Mouse (Mus musculus) urinary bladder, postnatal 10 days (tissue): Measurements from ENCODE around the gene Cd70.

Source experiments
- DNase-seq: peaks from one replicate; pipeline ENCODE4 v3.0.0; 2022; ENCODE audit warnings: low spot score

The Cd70 gene

GRCm38 (mm10) chr17:57148994-57149803 is at the start of gene Cd70:
Gene Cd70, minus strand, starts transcription at chr17:57149777.
- DNase-seq: no peak

- DNase-seq: no peak
Measured at GRCm38 (mm10) chr17:57198252-57198651, 48.7 kb upstream of the Cd70 start.

- DNase-seq: no peak
Measured at GRCm38 (mm10) chr17:57195326-57196010, 45.9 kb upstream of the Cd70 start.

GRCm38 (mm10) chr17:57194771-57195170 is 45.2 kb upstream of the Cd70 start:
- DNase-seq: no peak

- no peak for DNase-seq
Measured at GRCm38 (mm10) chr17:57194041-57194507, 44.5 kb upstream of the Cd70 start, which contains the start of gene Tnfsf14. Gene Tnfsf14, minus strand, starts transcription at chr17:57194177.

- DNase-seq: no peak
Measured at GRCm38 (mm10) chr17:57188510-57189192, 39.1 kb upstream of the Cd70 start.

GRCm38 (mm10) chr17:57185641-57186040 is 36.1 kb upstream of the Cd70 start:
- DNase-seq: no peak

- DNase-seq: no peak
Measured at GRCm38 (mm10) chr17:57182871-57183270, 33.3 kb upstream of the Cd70 start.

GRCm38 (mm10) chr17:57180363-57180762 is 30.8 kb upstream of the Cd70 start:
- DNase-seq: no peak

- DNase-seq: no peak
Measured at GRCm38 (mm10) chr17:57173351-57173750, 23.8 kb upstream of the Cd70 start.

GRCm38 (mm10) chr17:57172378-57172777 is 22.8 kb upstream of the Cd70 start:
- DNase-seq: no peak

- no peak for DNase-seq
Measured at GRCm38 (mm10) chr17:57170616-57171260, 21.2 kb upstream of the Cd70 start.

- peak; percentile 65 for DNase-seq
Measured at GRCm38 (mm10) chr17:57166800-57167791, 17.5 kb upstream of the Cd70 start.

GRCm38 (mm10) chr17:57153787-57154186 is 4.2 kb upstream of the Cd70 start:
- DNase-seq: no peak

GRCm38 (mm10) chr17:57153006-57153405 is 3.4 kb upstream of the Cd70 start:
- DNase-seq: no peak

GRCm38 (mm10) chr17:57148343-57148742 is 1.2 kb downstream of the Cd70 start:
- DNase-seq: no peak

GRCm38 (mm10) chr17:57145115-57145514 is 4.5 kb downstream of the Cd70 start:
- no peak for DNase-seq

GRCm38 (mm10) chr17:57143704-57144103 is 5.9 kb downstream of the Cd70 start:
- DNase-seq: no peak

- no peak for DNase-seq
Measured at GRCm38 (mm10) chr17:57139708-57140107, 9.9 kb downstream of the Cd70 start.

GRCm38 (mm10) chr17:57138676-57139075 is 10.9 kb downstream of the Cd70 start:
- DNase-seq: no peak

GRCm38 (mm10) chr17:57135635-57136034 is 13.9 kb downstream of the Cd70 start:
- no peak for DNase-seq
